Mouse (Mus musculus): ENCODE data around the gene Smurf2.
A peak's percentile ranks its signal among the peaks of the same experiment; 100 is the strongest.

Gene Smurf2

DNA sequence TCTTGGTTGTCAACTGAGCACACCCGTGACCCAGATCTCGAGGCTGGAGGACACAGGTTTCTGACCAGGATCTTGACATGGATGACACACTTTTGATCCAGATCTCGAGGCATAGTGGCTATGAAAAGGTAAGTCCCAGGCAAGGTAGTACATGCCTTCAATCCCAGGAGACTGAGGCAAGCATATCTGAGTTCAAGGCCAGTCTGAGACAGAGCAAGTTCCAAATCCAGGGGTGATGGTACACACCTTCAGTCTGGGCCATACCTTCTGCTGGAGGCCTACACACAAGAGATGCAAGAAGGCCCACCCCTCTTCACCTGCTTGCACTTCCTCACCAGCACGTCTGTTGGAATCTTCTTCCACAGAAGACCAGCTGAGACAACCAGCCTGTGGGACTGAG lies 14.8 kb downstream of the Smurf2 start:
- no peak for DNase-seq

GRCm38 (mm10) chr11:106899804-106900203 lies 20.7 kb downstream of the Smurf2 start:
- DNase-seq: no peak

GRCm38 (mm10) chr11:106896561-106897168 lies 23.9 kb downstream of the Smurf2 start:
- peak; percentile 71 for DNase-seq

DNA sequence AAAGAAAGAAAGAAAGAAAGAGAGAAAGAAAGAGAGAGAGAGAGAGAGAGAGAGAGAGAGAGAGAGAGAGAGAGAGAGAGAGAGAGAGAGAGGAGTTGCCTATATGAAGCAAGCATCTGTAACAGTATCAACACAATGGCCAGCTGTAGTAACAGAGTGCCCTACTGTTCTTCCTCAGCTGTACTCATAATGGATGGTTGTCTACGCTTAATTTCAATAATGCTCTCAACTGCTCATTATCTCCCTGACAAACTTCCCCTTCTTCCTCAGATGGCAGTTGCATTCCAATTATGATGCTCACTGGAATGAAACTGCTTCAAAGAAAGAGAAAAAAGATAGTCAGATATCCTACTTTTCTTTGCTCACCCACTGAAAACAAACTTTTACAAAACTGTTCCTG lies 36.9 kb downstream of the Smurf2 start:
- DNase-seq: no peak

GRCm38 (mm10) chr11:106872650-106873049 lies 47.9 kb downstream of the Smurf2 start:
- DNase-seq: no peak

DNA sequence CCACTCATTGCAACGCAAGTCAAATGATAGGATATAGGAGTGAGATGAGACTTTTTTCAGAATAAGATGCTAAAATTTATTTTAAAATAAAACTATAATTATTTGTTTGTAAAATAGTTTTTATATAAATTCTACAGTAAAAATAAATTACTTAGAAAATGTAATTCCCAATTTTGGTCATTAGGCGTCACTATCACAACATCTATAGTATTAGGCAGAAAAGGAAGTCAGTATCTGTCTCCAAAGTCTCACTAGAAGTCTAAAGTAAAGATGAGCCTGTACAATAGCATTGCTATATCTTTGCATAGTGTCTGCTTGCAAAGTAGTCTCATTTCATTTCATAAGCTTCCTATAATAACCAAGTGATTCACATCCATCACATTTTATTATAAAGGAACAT lies 69.1 kb downstream of the Smurf2 start:
- DNase-seq: no peak

- DNase-seq: no peak
Observed at GRCm38 (mm10) chr11:106842002-106842401, 78.5 kb downstream of the Smurf2 start.

DNA sequence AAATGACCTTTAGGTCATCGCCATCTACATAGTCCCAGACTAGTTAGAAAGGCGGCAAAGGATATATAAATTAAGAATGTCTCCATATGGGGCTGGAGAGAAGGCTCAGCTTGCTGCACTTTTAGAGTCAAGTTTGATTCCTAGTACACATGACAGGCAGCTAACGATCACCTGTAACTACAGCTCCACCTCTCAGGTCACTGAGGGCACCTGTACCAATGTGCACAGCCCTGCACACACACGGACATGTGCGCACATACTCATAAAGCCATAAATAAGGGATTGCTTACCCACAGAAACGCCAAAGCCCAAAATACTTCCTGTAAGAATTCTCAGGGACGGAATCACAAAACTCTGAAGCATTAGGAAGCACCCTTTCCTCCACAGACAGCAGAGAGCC lies 92.4 kb downstream of the Smurf2 start:
- no peak for DNase-seq

GRCm38 (mm10) chr11:106824403-106824802 lies 96.1 kb downstream of the Smurf2 start:
- no peak for DNase-seq

GRCm38 (mm10) chr11:106823741-106824140 lies 96.8 kb downstream of the Smurf2 start:
- no peak for DNase-seq

GRCm38 (mm10) chr11:106822911-106823310 lies 97.6 kb downstream of the Smurf2 start:
- DNase-seq: no peak

DNA sequence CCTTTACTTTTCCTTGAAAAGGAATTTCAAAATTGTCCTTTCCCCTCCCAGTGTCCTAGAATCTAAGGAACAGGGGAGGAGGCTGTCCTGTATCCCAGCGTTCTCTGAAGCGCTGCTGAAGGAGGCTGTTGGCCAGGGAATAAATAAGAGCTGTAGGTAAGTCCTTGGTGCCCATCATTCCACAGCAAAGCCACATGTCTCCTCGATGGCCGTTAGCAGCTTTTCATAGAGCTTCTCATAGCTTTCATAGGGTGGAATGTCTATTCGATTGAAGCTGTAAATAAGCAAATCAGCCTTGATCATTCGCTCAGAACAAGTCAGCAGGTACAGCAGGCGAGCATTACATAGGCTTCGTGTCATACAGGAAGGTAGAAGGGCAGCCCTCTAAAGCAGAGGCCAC lies 98.0 kb downstream of the Smurf2 start:
- no peak for DNase-seq

DNA sequence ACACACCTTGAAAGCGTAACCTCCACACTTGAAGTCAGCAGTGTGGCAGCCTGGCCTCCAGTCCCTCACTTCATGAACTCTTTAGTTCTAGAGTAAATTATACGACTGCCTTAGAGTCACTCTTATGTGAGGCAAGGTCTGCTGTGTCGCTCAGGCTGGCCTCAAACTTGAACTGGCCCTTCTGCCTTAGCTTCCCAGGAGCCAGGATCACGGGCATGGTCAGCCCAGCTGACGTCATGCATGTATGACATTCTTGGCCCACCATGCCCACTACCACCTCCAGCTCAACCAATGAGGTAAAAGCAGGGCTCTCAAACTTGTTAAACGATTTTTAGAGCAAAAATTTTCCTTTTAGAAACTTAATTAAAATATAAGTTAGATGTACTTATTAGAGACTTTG lies 99.1 kb downstream of the Smurf2 start:
- no peak for DNase-seq

DNA sequence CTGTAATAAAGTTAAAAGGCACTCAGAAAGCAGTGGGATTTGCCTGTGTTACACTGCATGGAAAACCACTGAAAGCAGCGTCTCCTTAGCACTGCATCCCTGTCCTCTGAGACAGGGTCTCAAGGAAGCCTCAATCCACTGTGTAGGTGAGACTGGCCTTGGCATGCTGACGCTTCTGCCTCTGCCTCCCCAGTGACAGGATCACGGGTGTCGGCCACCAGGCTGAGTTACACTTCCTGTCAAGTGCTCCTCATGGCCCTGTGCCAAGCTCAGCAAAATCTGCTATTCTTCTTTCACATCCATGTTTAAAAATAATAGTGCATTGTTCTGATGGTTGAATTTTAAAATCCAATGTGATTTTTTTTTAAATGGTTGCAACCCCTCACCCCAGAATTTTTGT lies 99.5 kb downstream of the Smurf2 start:
- DNase-seq: peak; percentile 81

DNA sequence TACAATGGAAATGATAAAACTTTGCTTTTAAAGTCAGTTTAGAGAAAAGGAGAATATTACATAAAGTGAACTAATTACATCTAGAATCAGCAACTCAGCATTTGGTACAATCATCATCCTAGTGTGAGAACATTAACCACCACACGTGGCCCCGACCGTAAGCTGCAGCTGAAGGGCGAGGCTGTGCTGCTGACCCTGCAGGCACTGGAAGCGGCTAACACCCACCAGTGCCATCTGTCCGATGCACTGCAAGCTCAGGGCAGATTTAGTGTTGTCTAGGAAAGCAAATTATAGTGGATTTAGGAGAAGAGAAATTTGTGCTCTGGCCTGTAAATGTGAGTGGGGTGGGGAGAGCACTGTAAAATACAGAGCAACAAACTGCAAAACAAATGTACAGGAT lies 100.3 kb downstream of the Smurf2 start:
- DNase-seq: no peak

DNA sequence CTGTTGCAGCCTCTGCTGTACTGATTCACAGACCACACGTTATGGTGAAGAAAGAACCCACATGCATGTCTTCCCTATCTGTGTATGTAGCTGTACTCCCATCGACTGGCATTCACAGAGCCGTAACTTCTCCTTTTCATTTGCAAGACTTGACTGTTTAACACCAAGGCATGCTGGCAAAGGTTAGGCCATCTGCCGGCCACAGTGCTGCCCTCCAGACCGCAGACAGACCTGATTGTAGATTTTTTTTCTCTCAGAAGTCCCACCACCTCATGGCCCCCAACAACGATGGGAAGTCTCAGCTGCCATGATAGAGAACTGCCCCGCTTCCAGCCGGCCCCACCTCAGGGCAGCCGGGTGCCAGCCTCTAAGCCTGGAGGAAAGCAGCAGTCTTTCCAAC lies 100.9 kb downstream of the Smurf2 start:
- peak; percentile 28 for DNase-seq

DNA sequence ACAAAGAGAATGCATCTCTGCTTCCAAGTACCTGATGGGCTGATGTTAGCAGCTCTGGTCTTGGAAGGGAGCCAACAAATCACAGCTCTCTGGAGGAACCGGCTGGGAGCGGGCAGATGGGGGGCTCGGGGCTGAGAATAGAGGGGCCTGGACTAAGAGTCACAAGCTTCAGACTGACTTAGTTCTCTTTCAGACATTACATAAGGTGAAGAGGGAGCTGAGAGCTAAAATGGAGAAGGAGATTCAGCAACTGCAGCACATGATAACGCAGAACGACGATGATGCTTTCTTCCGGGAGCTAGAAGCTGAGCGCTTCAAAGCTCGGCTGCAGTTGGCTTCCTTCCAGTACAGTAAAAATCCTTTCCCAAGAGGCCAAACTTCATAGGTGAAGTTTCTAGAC lies 102.2 kb downstream of the Smurf2 start:
- DNase-seq: peak; percentile 21

DNA sequence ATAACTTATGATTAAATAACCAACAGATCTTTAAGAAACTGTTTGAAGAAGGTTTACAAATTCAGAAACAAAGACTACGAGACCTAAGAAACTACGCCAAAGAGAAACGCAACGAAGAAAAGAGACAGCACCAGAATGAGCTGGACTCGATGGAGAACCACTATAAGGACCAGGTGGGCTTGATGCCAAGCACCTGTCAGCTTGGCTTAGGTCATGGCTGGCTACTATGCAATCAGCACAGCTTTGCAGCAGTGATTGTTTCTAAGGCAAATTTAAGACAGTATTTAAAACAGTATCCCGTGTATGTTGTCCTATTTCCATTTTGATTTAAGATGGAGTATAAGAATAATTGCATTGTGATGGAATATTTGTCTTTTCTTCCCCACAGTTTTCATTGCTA lies 102.7 kb downstream of the Smurf2 start:
- no peak for DNase-seq

DNA sequence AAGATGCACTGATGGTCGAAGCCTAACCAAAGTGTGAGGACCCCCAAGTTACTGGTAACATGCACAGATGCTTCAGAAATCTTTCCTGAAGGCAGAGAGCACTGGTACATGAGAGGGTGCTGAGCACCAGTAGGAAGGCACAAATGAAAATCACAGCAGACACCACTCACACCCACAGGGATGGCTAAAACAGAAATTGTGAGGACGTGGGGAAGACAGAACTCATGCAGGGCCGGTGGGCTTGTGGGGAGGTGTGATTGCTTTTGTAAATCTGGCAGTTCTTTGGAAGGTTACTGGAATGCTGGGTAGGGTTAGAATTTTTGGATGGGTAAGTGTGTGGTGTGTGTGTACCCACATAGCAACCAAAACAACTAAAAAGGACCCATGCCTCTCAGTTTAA lies 103.4 kb downstream of the Smurf2 start:
- DNase-seq: no peak

DNA sequence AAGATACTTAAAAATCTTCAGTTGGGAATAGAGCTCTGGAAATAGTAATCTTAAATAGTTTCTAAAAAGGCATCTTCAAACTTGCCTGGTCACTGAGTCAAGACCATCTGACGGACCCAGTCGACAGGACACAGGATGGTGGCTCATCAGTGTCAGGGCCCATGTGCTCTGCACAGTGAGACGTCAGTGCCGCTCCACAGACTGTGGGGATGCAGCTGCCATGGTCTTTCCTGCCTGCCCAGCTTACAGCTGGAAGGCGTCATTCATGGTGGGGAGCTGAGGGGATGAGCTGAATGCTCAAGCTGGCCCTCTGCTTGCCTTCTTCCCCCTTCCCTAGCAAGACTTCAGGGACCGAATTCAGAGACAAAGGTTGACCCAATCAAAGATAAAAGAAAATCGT lies 104.2 kb downstream of the Smurf2 start:
- no peak for DNase-seq

- DNase-seq: no peak
Observed at GRCm38 (mm10) chr11:106815761-106816160, 104.8 kb downstream of the Smurf2 start.

- DNase-seq: no peak
Observed at GRCm38 (mm10) chr11:106815331-106815730, 105.2 kb downstream of the Smurf2 start.

GRCm38 (mm10) chr11:106814601-106815320 lies 105.8 kb downstream of the Smurf2 start:
- no peak for DNase-seq

GRCm38 (mm10) chr11:106812410-106813136 lies 107.9 kb downstream of the Smurf2 start:
- no peak for DNase-seq
